11 mouse cellular contexts compared by ENCODE assay signal in genomic region chr4:100171483-100171898, GRCm38 (mm10).
DNase-seq lines count a peak whose midpoint lies in the region; ATAC-seq and TF ChIP-seq lines count a peak whose summit lies in the region.
"Had no signal": no experiment of that assay in that cellular context is flagged by ENCODE, and none has a peak within 500 bp of the region (broad histone marks: within the 10 kb centered on the region; RNA-seq: fewer than 3 reads in every experiment).

No protein-coding gene starts in this region.

- no peak overlapping the region for H3K27ac ChIP-seq in forebrain, embryonic 13.5 days
- H3K27ac ChIP-seq in forebrain, embryonic 11.5 days (ENCODE audit: low read depth, low read length) = no peak overlapping the region
- no peak overlapping the region for H3K27ac ChIP-seq in kidney, postnatal 0 days
- 0 out of 2 replicates have a peak overlapping the region, but pooled peaks have one; percentile 23 for H3K27ac ChIP-seq in neural tube, embryonic 15.5 days (replicated peaks)

- no peak for ATAC-seq in forebrain, embryonic 13.5 days
- no peak for ATAC-seq in forebrain, embryonic 11.5 days (replicated peaks; ENCODE audit: low FRiP score)
- peak; percentile 42; the same call in 1 of the 2 replicates for ATAC-seq in kidney, postnatal 0 days (replicated peaks; ENCODE audit: low FRiP score, low read depth)
- no peak for ATAC-seq in neural tube, embryonic 15.5 days (ENCODE audit: low FRiP score)

- no peaks in the 10 kb centered on the region for H3K36me3 ChIP-seq in forebrain, embryonic 13.5 days (ENCODE audit: poor library complexity, severe bottlenecking)
- H3K36me3 ChIP-seq in forebrain, embryonic 11.5 days (ENCODE audit: control insufficient read depth, insufficient read depth, low read length) = no peaks in the 10 kb centered on the region
- H3K36me3 ChIP-seq in kidney, postnatal 0 days (ENCODE audit: insufficient read depth, low read length) = no peaks in the 10 kb centered on the region
- no peaks in the 10 kb centered on the region for H3K36me3 ChIP-seq in neural tube, embryonic 15.5 days

- no peak for DNase-seq in forebrain, embryonic 11.5 days (ENCODE audit: low spot score)
- peak; percentile 64 for DNase-seq in kidney, postnatal 0 days (ENCODE audit: low spot score)
- no peak for DNase-seq in kidney, adult 18-20 months
- peak; percentile 68 for DNase-seq in hindlimb bud, embryonic 11.5 days (ENCODE audit: extremely low spot score, low read depth, low spot score)
- no peak for DNase-seq in right cerebral cortex, postnatal 10 days (ENCODE audit: low spot score in 2 of 2)
- no peak for DNase-seq in retina, postnatal 1 day
- DNase-seq: cerebellum, adult 2 months; thymus, postnatal 14 days had no signal

- H3K4me2 ChIP-seq in forebrain, embryonic 13.5 days = no peak overlapping the region
- no peak overlapping the region for H3K4me2 ChIP-seq in forebrain, embryonic 11.5 days (ENCODE audit: low read depth, low read length, severe bottlenecking)
- 0 out of 2 replicates have a peak overlapping the region, but pooled peaks have one; percentile 16 for H3K4me2 ChIP-seq in kidney, postnatal 0 days (ENCODE audit: low read length)
- H3K4me2 ChIP-seq in neural tube, embryonic 15.5 days = no peak overlapping the region

- no peaks in the 10 kb centered on the region for H3K9me3 ChIP-seq in forebrain, embryonic 13.5 days (replicated peaks)
- H3K9me3 ChIP-seq in forebrain, embryonic 11.5 days (ENCODE audit: control insufficient read depth, low read length) = no peaks in the 10 kb centered on the region
- no peaks in the 10 kb centered on the region for H3K9me3 ChIP-seq in kidney, postnatal 0 days (replicated peaks; ENCODE audit: low read length)
- no peaks in the 10 kb centered on the region for H3K9me3 ChIP-seq in neural tube, embryonic 15.5 days (replicated peaks)
- H3K9me3 ChIP-seq: megakaryocyte, embryonic 14.5 days had no signal

- peaks cover 23% of the 10 kb centered on the region for H3K4me1 ChIP-seq in forebrain, embryonic 13.5 days
- H3K4me1 ChIP-seq in forebrain, embryonic 11.5 days (replicated peaks; ENCODE audit: control insufficient read depth, insufficient read depth, low read length) = peaks cover 9% of the 10 kb centered on the region; the same call in 1 of the 2 replicates
- H3K4me1 ChIP-seq in kidney, postnatal 0 days (replicated peaks; ENCODE audit: insufficient read depth, low read length) = peaks cover 3% of the 10 kb centered on the region; the same call in 1 of the 2 replicates
- peaks cover 25% of the 10 kb centered on the region for H3K4me1 ChIP-seq in neural tube, embryonic 15.5 days
- H3K4me1 ChIP-seq: megakaryocyte, embryonic 14.5 days had no signal

- 55% methylated on average over 5 of the region's 5 CpGs for WGBS in forebrain, embryonic 13.5 days
- 58% methylated on average over 5 of the region's 5 CpGs for WGBS in forebrain, embryonic 11.5 days
- 12% methylated on average over 5 of the region's 5 CpGs for WGBS in kidney, postnatal 0 days
- 18% methylated on average over 5 of the region's 5 CpGs for WGBS in neural tube, embryonic 15.5 days

- H3K4me3 ChIP-seq in forebrain, embryonic 13.5 days = no peak overlapping the region
- H3K4me3 ChIP-seq in forebrain, embryonic 11.5 days (ENCODE audit: low read depth, low read length) = no peak overlapping the region
- no peak overlapping the region for H3K4me3 ChIP-seq in kidney, postnatal 0 days (replicated peaks; ENCODE audit: low read depth, low read length)
- no peak overlapping the region for H3K4me3 ChIP-seq in neural tube, embryonic 15.5 days (replicated peaks)
- H3K4me3 ChIP-seq: megakaryocyte, embryonic 14.5 days had no signal

- no peaks in the 10 kb centered on the region for H3K27me3 ChIP-seq in forebrain, embryonic 13.5 days
- H3K27me3 ChIP-seq in forebrain, embryonic 11.5 days (ENCODE audit: control insufficient read depth, insufficient read depth, low read length) = no peaks in the 10 kb centered on the region
- no peaks in the 10 kb centered on the region for H3K27me3 ChIP-seq in kidney, postnatal 0 days (ENCODE audit: insufficient read depth, low read length)
- H3K27me3 ChIP-seq in neural tube, embryonic 15.5 days (replicated peaks) = no peaks in the 10 kb centered on the region
- H3K27me3 ChIP-seq: megakaryocyte, embryonic 14.5 days had no signal

- H3K9ac ChIP-seq in forebrain, embryonic 13.5 days = 0 out of 2 replicates have a peak overlapping the region, but pooled peaks have one; percentile 1
- H3K9ac ChIP-seq in forebrain, embryonic 11.5 days (ENCODE audit: low read length) = no peak overlapping the region
- H3K9ac ChIP-seq in kidney, postnatal 0 days (ENCODE audit: low read depth, low read length) = no peak overlapping the region
- no peak overlapping the region for H3K9ac ChIP-seq in neural tube, embryonic 15.5 days (replicated peaks)

- TF ChIP-seq CTCF in kidney, postnatal 0 days (IDR thresholded peaks at IDR 0.05; ENCODE audit: low read depth) = no peak

Comparison
In these comparisons a context has a peak if more than half of its experiments do, and no peak if none do; other contexts are left out.
1. DNase-seq: peak in kidney, postnatal 0 days (single experiment) and hindlimb bud, embryonic 11.5 days (single experiment); none in forebrain, embryonic 11.5 days (single experiment), kidney, adult 18-20 months (single experiment), right cerebral cortex, postnatal 10 days (0 of 2) and retina, postnatal 1 day (single experiment).